Mouse (Mus musculus) intestine, embryonic 15.5 days (tissue): ENCODE measurements at regions not wholly inside any gene's neighbourhood (a gene's known extent, or its start where the extent isn't known, plus 50 kb on each side); places are given as distances from the start of the nearest gene placed in this dataset.

Experiments
- ATAC-seq: fragments of 200-750 bp; cut with Nextera tagmentation; 2 replicates; pipeline ENCODE4 v1.8.0; 2017; ENCODE audit warnings: moderate TSS enrichment, moderate library complexity
- H3K27ac ChIP-seq: fragments of 300-500 bp; sonication (generic); 2 replicates; pipeline ENCODE4 v1.5.1; 2015; ENCODE audit warnings: mild to moderate bottlenecking, inconsistent platforms
- H3K27me3 ChIP-seq: fragments of 300-500 bp; sonication (generic); replicated peaks from 2 replicates; pipeline ENCODE4 v1.6.1; 2015; ENCODE audit warnings: inconsistent platforms
- H3K36me3 ChIP-seq: fragments of 300-500 bp; sonication (generic); 2 replicates; pipeline ENCODE4 v1.6.1; 2015; ENCODE audit warnings: inconsistent platforms
- H3K4me1 ChIP-seq: fragments of 300-500 bp; sonication (generic); replicated peaks from 2 replicates; pipeline ENCODE4 v1.6.1; 2015; ENCODE audit warnings: inconsistent platforms
- H3K4me2 ChIP-seq: fragments of 300-500 bp; sonication (generic); replicated peaks from 2 replicates; pipeline ENCODE4 v1.6.1; 2015; ENCODE audit warnings: mild to moderate bottlenecking, inconsistent platforms
- H3K4me3 ChIP-seq: fragments of 300-500 bp; sonication (generic); replicated peaks from 2 replicates; pipeline ENCODE4 v1.5.1; 2015; ENCODE audit warnings: inconsistent platforms
- H3K9ac ChIP-seq: fragments of 300-500 bp; sonication (generic); 2 replicates; pipeline ENCODE4 v1.6.1; 2015; ENCODE audit warnings: inconsistent platforms
- H3K9me3 ChIP-seq: fragments of 300-500 bp; sonication (generic); 2 replicates; pipeline ENCODE4 v1.6.1; 2016; ENCODE audit warnings: inconsistent platforms
- WGBS: fragments of 180-500 bp; shearing (Covaris S2); methylation state at CpG from one replicate; pipeline ENCODE4 v1.1.7; 2015; 5-methylcytosine and 5-hydroxymethylcytosine counted together

- WGBS, result 33% methylated on average over 10 of the region's 10 CpGs
- no peak overlapping the region for H3K4me3 ChIP-seq
- H3K27ac ChIP-seq, result no peak overlapping the region
- H3K9ac ChIP-seq, result no peak overlapping the region
- H3K4me1 ChIP-seq, result no peaks in the 10 kb centered on the region
- H3K9me3 ChIP-seq, result no peaks in the 10 kb centered on the region
- H3K27me3 ChIP-seq, result no peaks in the 10 kb centered on the region
- no peaks in the 10 kb centered on the region for H3K36me3 ChIP-seq
- no peak overlapping the region for H3K4me2 ChIP-seq
- ATAC-seq, result peak; percentile 70
These were observed 86.2 kb upstream of the Smad3 start for GRCm38 (mm10) chr9:63843883-63844485.

GRCm38 (mm10) chr9:63843431-63843830 is 85.6 kb upstream of the Smad3 start:
- Histone ChIP-seq H3K27ac (no peak overlapping the region), H3K27me3 (no peaks in the 10 kb centered on the region), H3K9me3 (no peaks in the 10 kb centered on the region), H3K36me3 (no peaks in the 10 kb centered on the region), H3K4me1 (no peaks in the 10 kb centered on the region), H3K4me3 (no peak overlapping the region), H3K4me2 (no peak overlapping the region), H3K9ac (no peak overlapping the region)
- ATAC-seq, result 0 out of 2 replicates have a peak, but pooled peaks have one; percentile 10
- 59% methylated on average over 2 of the region's 2 CpGs for WGBS

GRCm38 (mm10) chr9:63841102-63841501 is 83.3 kb upstream of the Smad3 start:
- Histone ChIP-seq H3K36me3 (no peaks in the 10 kb centered on the region), H3K4me2 (no peak overlapping the region), H3K4me3 (no peak overlapping the region), H3K9me3 (no peaks in the 10 kb centered on the region), H3K9ac (no peak overlapping the region), H3K27me3 (no peaks in the 10 kb centered on the region), H3K27ac (no peak overlapping the region), H3K4me1 (no peaks in the 10 kb centered on the region)
- ATAC-seq, result no peak
- 84% methylated on average over 14 of the region's 14 CpGs for WGBS

- no peak overlapping the region for H3K9ac ChIP-seq
These were observed 81.4 kb upstream of the Smad3 start for GRCm38 (mm10) chr9:63838996-63839772.

DNA sequence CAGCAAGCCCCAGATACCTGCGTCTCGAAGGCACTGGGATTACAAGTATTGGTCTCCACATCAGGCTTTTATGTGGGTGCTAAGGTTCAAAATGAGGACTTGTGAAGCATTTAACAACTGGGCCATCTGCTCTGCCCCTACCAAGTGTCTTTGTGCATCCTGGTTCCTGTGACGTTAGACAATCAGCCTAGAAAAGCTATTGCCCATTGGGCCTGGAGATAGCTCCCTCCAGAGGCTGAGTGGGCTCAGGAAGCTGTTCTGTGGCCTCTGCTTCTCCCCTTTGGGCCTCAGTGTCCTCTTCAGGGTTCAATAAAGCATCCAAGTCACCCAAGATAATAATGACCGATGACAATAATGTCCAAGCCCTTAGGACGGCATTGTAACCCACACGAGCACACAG is 79.8 kb upstream of the Smad3 start:
- WGBS, result 73% methylated on average over 6 of the region's 6 CpGs
- H3K27ac ChIP-seq, result no peak overlapping the region
- no peak for ATAC-seq

More at GRCm38 (mm10) chr9:63838996-63839772, 81.4 kb upstream of the Smad3 start:
- Histone ChIP-seq H3K4me3 (no peak overlapping the region), H3K4me1 (no peaks in the 10 kb centered on the region), H3K4me2 (no peak overlapping the region), H3K27me3 (no peaks in the 10 kb centered on the region), H3K27ac (no peak overlapping the region), H3K36me3 (no peaks in the 10 kb centered on the region), H3K9me3 (no peaks in the 10 kb centered on the region)
- no peak for ATAC-seq
- WGBS, result 87% methylated on average over 14 of the region's 14 CpGs

GRCm38 (mm10) chr9:63836565-63837284 is 78.9 kb upstream of the Smad3 start:
- H3K27me3 ChIP-seq, result no peaks in the 10 kb centered on the region
- no peak; the same call in 1 of the 2 replicates for ATAC-seq
- no peaks in the 10 kb centered on the region for H3K9me3 ChIP-seq
- WGBS, result 42% methylated on average over 5 of the region's 5 CpGs
- H3K9ac ChIP-seq, result no peak overlapping the region
- no peak overlapping the region for H3K4me2 ChIP-seq
- no peak overlapping the region for H3K27ac ChIP-seq
- H3K4me3 ChIP-seq, result no peak overlapping the region
- H3K4me1 ChIP-seq, result no peaks in the 10 kb centered on the region
- no peaks in the 10 kb centered on the region for H3K36me3 ChIP-seq

More for the DNA sequence above, 79.8 kb upstream of the Smad3 start:
- Histone ChIP-seq H3K9me3 (no peaks in the 10 kb centered on the region), H3K4me1 (no peaks in the 10 kb centered on the region), H3K9ac (no peak overlapping the region), H3K36me3 (no peaks in the 10 kb centered on the region), H3K4me2 (no peak overlapping the region), H3K4me3 (no peak overlapping the region), H3K27me3 (no peaks in the 10 kb centered on the region)

DNA sequence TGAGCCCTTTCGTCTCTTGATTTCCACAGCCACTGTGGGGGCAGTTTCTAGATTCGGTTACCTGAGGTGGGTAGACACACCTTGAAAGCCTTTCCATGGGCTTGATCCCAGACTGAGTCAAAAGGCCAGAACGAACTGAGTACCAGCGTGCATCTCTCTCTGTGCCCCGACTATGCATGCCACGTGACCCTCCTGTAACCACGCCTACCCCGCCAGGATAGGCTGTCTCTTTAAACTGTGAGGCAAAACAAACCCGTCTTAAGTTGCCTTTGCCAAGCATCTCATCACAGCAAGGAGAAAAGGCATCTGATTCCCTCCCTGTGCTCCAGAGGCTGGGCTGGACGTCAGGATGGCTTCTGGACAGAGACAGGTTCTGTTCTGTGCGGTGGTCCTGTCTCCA is 78.2 kb upstream of the Smad3 start:
- no peak overlapping the region for H3K4me2 ChIP-seq
- H3K9me3 ChIP-seq, result no peaks in the 10 kb centered on the region
- H3K4me1 ChIP-seq, result no peaks in the 10 kb centered on the region
- WGBS, result 53% methylated on average over 11 of the region's 11 CpGs
- no peaks in the 10 kb centered on the region for H3K27me3 ChIP-seq
- H3K9ac ChIP-seq, result no peak overlapping the region
- no peak overlapping the region for H3K27ac ChIP-seq
- no peak overlapping the region for H3K4me3 ChIP-seq
- no peaks in the 10 kb centered on the region for H3K36me3 ChIP-seq
- ATAC-seq, result no peak

DNA sequence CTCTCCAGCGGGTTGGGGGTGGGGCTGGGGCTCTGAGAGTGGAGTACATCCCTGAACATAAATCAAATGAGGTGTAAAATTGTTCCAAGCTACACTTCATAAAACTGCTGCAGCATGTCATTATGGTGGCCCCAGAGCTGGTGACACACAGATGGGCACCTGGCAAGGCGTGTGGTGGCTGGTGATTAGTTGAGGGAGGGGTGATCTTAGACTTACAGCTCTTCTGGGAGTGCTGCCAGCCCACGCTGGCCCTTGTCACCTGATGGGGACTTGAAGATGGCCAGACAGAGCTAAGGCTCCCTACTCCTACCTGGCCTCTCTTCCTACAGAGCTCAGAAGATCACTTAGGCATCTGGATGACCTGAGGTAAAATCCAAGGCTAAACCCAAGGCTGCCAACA is 76.6 kb upstream of the Smad3 start:
- no peaks in the 10 kb centered on the region for H3K4me1 ChIP-seq
- 67% methylated on average over 3 of the region's 3 CpGs for WGBS
- H3K27ac ChIP-seq, result no peak overlapping the region
- no peak overlapping the region for H3K4me2 ChIP-seq
- no peak overlapping the region for H3K4me3 ChIP-seq
- no peak overlapping the region for H3K9ac ChIP-seq
- no peaks in the 10 kb centered on the region for H3K36me3 ChIP-seq
- no peak for ATAC-seq
- no peaks in the 10 kb centered on the region for H3K9me3 ChIP-seq
- H3K27me3 ChIP-seq, result no peaks in the 10 kb centered on the region

DNA sequence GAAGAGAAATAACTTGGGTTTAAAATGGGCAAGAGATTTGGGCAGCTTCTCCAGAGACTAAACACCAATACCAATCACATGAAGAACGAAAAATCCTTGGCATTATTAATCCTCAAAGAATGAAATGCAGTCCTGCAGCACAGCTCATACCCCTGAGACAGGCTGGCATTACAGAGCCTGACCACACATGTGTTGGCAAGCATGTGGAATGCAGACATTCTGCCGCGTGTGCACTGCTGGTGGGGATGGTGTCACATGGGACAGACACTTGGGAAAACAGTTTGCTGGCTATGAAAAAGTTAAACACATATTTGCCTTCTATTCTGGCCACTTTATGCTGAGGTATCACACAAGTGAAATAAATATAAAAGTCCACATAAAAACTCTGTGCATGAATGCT is 60.4 kb upstream of the Smad3 start:
- Histone ChIP-seq H3K36me3 (no peaks in the 10 kb centered on the region), H3K27me3 (no peaks in the 10 kb centered on the region), H3K27ac (no peak overlapping the region), H3K4me3 (no peak overlapping the region), H3K4me1 (no peaks in the 10 kb centered on the region), H3K4me2 (no peak overlapping the region), H3K9ac (no peak overlapping the region), H3K9me3 (no peaks in the 10 kb centered on the region)
- ATAC-seq, result no peak
- WGBS, result 88% methylated on average over 3 of the region's 3 CpGs

DNA sequence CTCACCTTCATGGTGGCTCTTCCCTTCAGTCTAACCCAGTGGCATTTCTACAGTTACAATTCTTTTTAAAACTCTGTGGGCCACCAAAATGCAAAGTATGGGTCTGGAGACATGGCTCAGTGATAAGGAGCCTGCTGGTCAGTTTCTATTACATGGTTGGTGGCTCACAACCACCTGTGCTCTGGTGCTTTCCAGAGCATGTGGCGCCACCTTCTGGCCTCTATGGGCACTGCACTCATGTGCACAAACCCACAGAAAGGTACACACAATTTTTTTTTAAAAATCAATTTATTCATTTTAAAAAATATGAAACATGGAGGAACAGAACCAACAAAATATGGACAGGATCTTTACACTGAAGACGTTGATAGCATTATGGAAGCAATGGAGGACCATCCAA is 58.7 kb upstream of the Smad3 start:
- Histone ChIP-seq H3K27me3 (no peaks in the 10 kb centered on the region), H3K4me3 (no peak overlapping the region), H3K4me1 (no peaks in the 10 kb centered on the region), H3K9ac (no peak overlapping the region), H3K27ac (no peak overlapping the region), H3K36me3 (no peaks in the 10 kb centered on the region), H3K4me2 (no peak overlapping the region), H3K9me3 (no peaks in the 10 kb centered on the region)
- WGBS, result 57% methylated on average over 2 of the region's 2 CpGs
- no peak for ATAC-seq

GRCm38 (mm10) chr9:63809901-63810587 is 52.2 kb upstream of the Smad3 start:
- H3K36me3 ChIP-seq, result no peaks in the 10 kb centered on the region
- no peak overlapping the region for H3K9ac ChIP-seq
- no peaks in the 10 kb centered on the region for H3K27me3 ChIP-seq
- WGBS, result 52% methylated on average over 3 of the region's 3 CpGs
- no peak overlapping the region for H3K27ac ChIP-seq
- no peaks in the 10 kb centered on the region for H3K9me3 ChIP-seq
- H3K4me3 ChIP-seq, result no peak overlapping the region
- no peak overlapping the region for H3K4me2 ChIP-seq
- ATAC-seq, result no peak
- no peaks in the 10 kb centered on the region for H3K4me1 ChIP-seq
